Mouse (Mus musculus): ENCODE measurements at regions not wholly inside any gene's neighbourhood (a gene's known extent, or its start where the extent isn't known, plus 50 kb on each side); places are given as distances from the start of the nearest gene placed in this dataset.

GRCm38 (mm10) chr5:119052354-119052996 lies 492.0 kb downstream of the Med13l start:
- no peak overlapping the region for H3K27ac ChIP-seq (ENCODE audit: insufficient read depth, low read length)
- no peaks in the 10 kb centered on the region for H3K9me3 ChIP-seq (replicated peaks; ENCODE audit: control insufficient read depth, insufficient read depth, low read length, poor library complexity, severe bottlenecking)
- no peak for TF ChIP-seq EP300 (IDR thresholded peaks at IDR 0.05; ENCODE audit: insufficient read depth, low read depth, low read length)
- TF ChIP-seq POLR2A (IDR thresholded peaks at IDR 0.05; ENCODE audit: insufficient read depth, low read length), result no peak
- no peak for TF ChIP-seq CTCF (IDR thresholded peaks at IDR 0.05; ENCODE audit: low read depth, low read length)
- H3K36me3 ChIP-seq (ENCODE audit: control insufficient read depth, insufficient read depth, low read length, poor library complexity, severe bottlenecking), result no peaks in the 10 kb centered on the region
- H3K4me1 ChIP-seq (ENCODE audit: control insufficient read depth, insufficient read depth, low read length), result peaks cover 3% of the 10 kb centered on the region
- H3K27me3 ChIP-seq (ENCODE audit: control insufficient read depth, insufficient read depth, low read length, poor library complexity, severe bottlenecking), result peaks cover 4% of the 10 kb centered on the region; the same call in 1 of the 2 replicates
- no peak overlapping the region for H3K4me3 ChIP-seq (ENCODE audit: low read depth, low read length)
- H3K9ac ChIP-seq (ENCODE audit: low read depth, poor library complexity, severe bottlenecking), result no peak overlapping the region

GRCm38 (mm10) chr5:119053738-119054137 lies 493.3 kb downstream of the Med13l start:
- TF ChIP-seq POLR2A (IDR thresholded peaks at IDR 0.05; ENCODE audit: insufficient read depth, low read length), result no peak
- peak; percentile 48 for TF ChIP-seq CTCF (IDR thresholded peaks at IDR 0.05; ENCODE audit: low read depth, low read length)
- Histone ChIP-seq H3K27ac (ENCODE audit: insufficient read depth, low read length) (no peak overlapping the region), H3K4me3 (ENCODE audit: low read depth, low read length) (no peak overlapping the region), H3K9ac (ENCODE audit: low read depth, poor library complexity, severe bottlenecking) (no peak overlapping the region), H3K36me3 (ENCODE audit: control insufficient read depth, insufficient read depth, low read length, poor library complexity, severe bottlenecking) (no peaks in the 10 kb centered on the region), H3K4me1 (ENCODE audit: control insufficient read depth, insufficient read depth, low read length) (peaks cover 3% of the 10 kb centered on the region), H3K9me3 (replicated peaks; ENCODE audit: control insufficient read depth, insufficient read depth, low read length, poor library complexity, severe bottlenecking) (no peaks in the 10 kb centered on the region), H3K27me3 (ENCODE audit: control insufficient read depth, insufficient read depth, low read length, poor library complexity, severe bottlenecking) (peaks cover 4% of the 10 kb centered on the region; the same call in 1 of the 2 replicates)

GRCm38 (mm10) chr5:119054393-119054792 lies 493.9 kb downstream of the Med13l start:
- H3K27me3 ChIP-seq (ENCODE audit: control insufficient read depth, insufficient read depth, low read length, poor library complexity, severe bottlenecking), result peaks cover 4% of the 10 kb centered on the region; the same call in 1 of the 2 replicates
- TF ChIP-seq CTCF (IDR thresholded peaks at IDR 0.05; ENCODE audit: low read depth, low read length) (peak; percentile 11), POLR2A (IDR thresholded peaks at IDR 0.05; ENCODE audit: insufficient read depth, low read length) (no peak)
- no peak overlapping the region for H3K27ac ChIP-seq (ENCODE audit: insufficient read depth, low read length)
- peaks cover 3% of the 10 kb centered on the region for H3K4me1 ChIP-seq (ENCODE audit: control insufficient read depth, insufficient read depth, low read length)
- H3K9me3 ChIP-seq (replicated peaks; ENCODE audit: control insufficient read depth, insufficient read depth, low read length, poor library complexity, severe bottlenecking), result no peaks in the 10 kb centered on the region
- no peak overlapping the region for H3K9ac ChIP-seq (ENCODE audit: low read depth, poor library complexity, severe bottlenecking)
- no peak overlapping the region for H3K4me3 ChIP-seq (ENCODE audit: low read depth, low read length)
- no peaks in the 10 kb centered on the region for H3K36me3 ChIP-seq (ENCODE audit: control insufficient read depth, insufficient read depth, low read length, poor library complexity, severe bottlenecking)

- no peak overlapping the region for H3K4me3 ChIP-seq (ENCODE audit: low read depth, low read length)
- H3K36me3 ChIP-seq (ENCODE audit: control insufficient read depth, insufficient read depth, low read length, poor library complexity, severe bottlenecking), result no peaks in the 10 kb centered on the region
- no peak overlapping the region for H3K27ac ChIP-seq (ENCODE audit: insufficient read depth, low read length)
- H3K9ac ChIP-seq (ENCODE audit: low read depth, poor library complexity, severe bottlenecking), result no peak overlapping the region
- no peaks in the 10 kb centered on the region for H3K9me3 ChIP-seq (replicated peaks; ENCODE audit: control insufficient read depth, insufficient read depth, low read length, poor library complexity, severe bottlenecking)
- TF ChIP-seq POLR2A (IDR thresholded peaks at IDR 0.05; ENCODE audit: insufficient read depth, low read length), result no peak
- peak; percentile 96 for TF ChIP-seq EP300 (IDR thresholded peaks at IDR 0.05; ENCODE audit: insufficient read depth, low read depth, low read length)
- H3K27me3 ChIP-seq (ENCODE audit: control insufficient read depth, insufficient read depth, low read length, poor library complexity, severe bottlenecking), result peaks cover 4% of the 10 kb centered on the region; the same call in 1 of the 2 replicates
- peaks cover 3% of the 10 kb centered on the region for H3K4me1 ChIP-seq (ENCODE audit: control insufficient read depth, insufficient read depth, low read length)
Observed at GRCm38 (mm10) chr5:119055430-119055829, 495.0 kb downstream of the Med13l start.

GRCm38 (mm10) chr5:119057813-119058212 lies 497.3 kb downstream of the Med13l start:
- Histone ChIP-seq H3K9ac (ENCODE audit: low read depth, poor library complexity, severe bottlenecking) (no peak overlapping the region), H3K27me3 (ENCODE audit: control insufficient read depth, insufficient read depth, low read length, poor library complexity, severe bottlenecking) (peaks cover 4% of the 10 kb centered on the region; the same call in 1 of the 2 replicates), H3K36me3 (ENCODE audit: control insufficient read depth, insufficient read depth, low read length, poor library complexity, severe bottlenecking) (no peaks in the 10 kb centered on the region), H3K27ac (ENCODE audit: insufficient read depth, low read length) (no peak overlapping the region), H3K4me1 (ENCODE audit: control insufficient read depth, insufficient read depth, low read length) (peaks cover 3% of the 10 kb centered on the region), H3K4me3 (ENCODE audit: low read depth, low read length) (no peak overlapping the region), H3K9me3 (replicated peaks; ENCODE audit: control insufficient read depth, insufficient read depth, low read length, poor library complexity, severe bottlenecking) (no peaks in the 10 kb centered on the region)
- TF ChIP-seq CTCF (IDR thresholded peaks at IDR 0.05; ENCODE audit: low read depth, low read length) (no peak), POLR2A (IDR thresholded peaks at IDR 0.05; ENCODE audit: insufficient read depth, low read length) (no peak), EP300 (IDR thresholded peaks at IDR 0.05; ENCODE audit: insufficient read depth, low read depth, low read length) (no peak)

GRCm38 (mm10) chr5:119058231-119058851 lies 497.9 kb downstream of the Med13l start:
- Histone ChIP-seq H3K27ac (ENCODE audit: insufficient read depth, low read length) (no peak overlapping the region), H3K4me1 (ENCODE audit: control insufficient read depth, insufficient read depth, low read length) (peaks cover 3% of the 10 kb centered on the region), H3K36me3 (ENCODE audit: control insufficient read depth, insufficient read depth, low read length, poor library complexity, severe bottlenecking) (no peaks in the 10 kb centered on the region), H3K9ac (ENCODE audit: low read depth, poor library complexity, severe bottlenecking) (no peak overlapping the region), H3K4me3 (ENCODE audit: low read depth, low read length) (no peak overlapping the region), H3K9me3 (replicated peaks; ENCODE audit: control insufficient read depth, insufficient read depth, low read length, poor library complexity, severe bottlenecking) (no peaks in the 10 kb centered on the region), H3K27me3 (ENCODE audit: control insufficient read depth, insufficient read depth, low read length, poor library complexity, severe bottlenecking) (peaks cover 4% of the 10 kb centered on the region; the same call in 1 of the 2 replicates)
- no peak for TF ChIP-seq POLR2A (IDR thresholded peaks at IDR 0.05; ENCODE audit: insufficient read depth, low read length)
- TF ChIP-seq EP300 (IDR thresholded peaks at IDR 0.05; ENCODE audit: insufficient read depth, low read depth, low read length), result no peak
- no peak for TF ChIP-seq CTCF (IDR thresholded peaks at IDR 0.05; ENCODE audit: low read depth, low read length)

All from ES-Bruce4 (cell line).